Mouse (Mus musculus) heart, embryonic 12.5 days (tissue): ENCODE measurements around the gene Cbarp. TPM values are rescaled to one million over a fixed set of nuclear protein-coding genes. Genes with fewer than 3 reads are reported as not detected.
"Not testable (repeated sequence)": the region's sequence is repeated elsewhere in the genome, so short reads cannot be mapped to it uniquely, and the experiment has no call there.

Experiments used
- ATAC-seq: fragments of 200-750 bp; cut with Nextera tagmentation; 2 replicates; pipeline ENCODE4 v1.8.0; 2017; ENCODE audit warnings: moderate TSS enrichment, moderate library complexity; ENCODE audit not compliant: insufficient number of reproducible peaks, low FRiP score
- H3K27ac ChIP-seq: fragments of 300-500 bp; sonication (generic); 2 replicates; pipeline ENCODE4 v1.5.1; 2016; ENCODE audit warnings: mild to moderate bottlenecking, moderate library complexity; ENCODE audit not compliant: poor library complexity, severe bottlenecking
- H3K27me3 ChIP-seq: fragments of 300-500 bp; sonication (generic); replicated peaks from 2 replicates; pipeline ENCODE4 v1.6.1; 2016; ENCODE audit warnings: mild to moderate bottlenecking, moderate library complexity
- H3K36me3 ChIP-seq: fragments of 300-500 bp; sonication (generic); 2 replicates; pipeline ENCODE4 v1.6.1; 2016; ENCODE audit warnings: mild to moderate bottlenecking, moderate library complexity
- H3K4me1 ChIP-seq: fragments of 300-500 bp; sonication (generic); replicated peaks from 2 replicates; pipeline ENCODE4 v1.6.1; 2016; ENCODE audit warnings: mild to moderate bottlenecking
- H3K4me2 ChIP-seq: fragments of 300-500 bp; sonication (generic); 2 replicates; pipeline ENCODE4 v1.6.1; 2016; ENCODE audit warnings: mild to moderate bottlenecking, moderate library complexity
- H3K4me3 ChIP-seq: fragments of 300-500 bp; sonication (generic); 2 replicates; pipeline ENCODE4 v1.5.1; 2016; ENCODE audit warnings: mild to moderate bottlenecking
- H3K9ac ChIP-seq: fragments of 300-500 bp; sonication (generic); 2 replicates; pipeline ENCODE4 v1.6.1; 2016; ENCODE audit warnings: mild to moderate bottlenecking, moderate library complexity
- H3K9me3 ChIP-seq: fragments of 300-500 bp; sonication (generic); replicated peaks from 2 replicates; pipeline ENCODE4 v1.6.1; 2016; ENCODE audit warnings: mild to moderate bottlenecking, moderate library complexity
- WGBS: fragments of 180-500 bp; shearing (Covaris S2); methylation state at CpG from one replicate; pipeline ENCODE4 v1.1.7; 2016; 5-methylcytosine and 5-hydroxymethylcytosine counted together
- polyA plus RNA-seq: library from polyadenylated mRNA; unstranded; fragments of >200 nt; fragmentation: Nextera tagmentation; extraction: Ambion mirVana; gene quantifications from 2 replicates; pipeline ENCODE4 v1.2.1, GENCODE M21; 2016

Cbarp gene
- polyA plus RNA-seq, 1 experiment from 2014 or later = 1.7 TPM

GRCm38 (mm10) chr10:80169651-80170050 is 29.0 kb upstream of the Cbarp start:
- no peak for ATAC-seq
- no peaks in the 10 kb centered on the region for H3K9me3 ChIP-seq
- no peak overlapping the region for H3K4me2 ChIP-seq
- peaks cover 28% of the 10 kb centered on the region for H3K36me3 ChIP-seq
- WGBS = 91% methylated on average over 7 of the region's 7 CpGs
- H3K4me3 ChIP-seq = no peak overlapping the region
- no peak overlapping the region for H3K9ac ChIP-seq
- H3K27me3 ChIP-seq = no peaks in the 10 kb centered on the region
- H3K27ac ChIP-seq = peak overlapping the region; percentile 21; the same call in 1 of the 2 replicates
- peaks cover 57% of the 10 kb centered on the region for H3K4me1 ChIP-seq

- Histone ChIP-seq H3K36me3 (peaks cover 28% of the 10 kb centered on the region), H3K9ac (peak overlapping the region; percentile 99), H3K4me3 (peak overlapping the region; percentile 97), H3K4me2 (peak overlapping the region; percentile 75), H3K27me3 (no peaks in the 10 kb centered on the region), H3K27ac (peak overlapping the region; percentile 100), H3K4me1 (peaks cover 63% of the 10 kb centered on the region), H3K9me3 (no peaks in the 10 kb centered on the region)
- ATAC-seq = no peak
- 67% methylated on average over 1 of the region's 1 CpGs for WGBS
Observed at GRCm38 (mm10) chr10:80169070-80169469, 28.4 kb upstream of the Cbarp start.

- H3K36me3 ChIP-seq = peaks cover 28% of the 10 kb centered on the region
- peak overlapping the region; percentile 75 for H3K4me2 ChIP-seq
- peaks cover 72% of the 10 kb centered on the region for H3K4me1 ChIP-seq
- H3K27me3 ChIP-seq = no peaks in the 10 kb centered on the region
- peak overlapping the region; percentile 97 for H3K4me3 ChIP-seq
- WGBS = under 1% methylated on average over 47 of the region's 48 CpGs
- ATAC-seq = peak; percentile 67
- H3K27ac ChIP-seq = peak overlapping the region; percentile 100
- H3K9me3 ChIP-seq = no peaks in the 10 kb centered on the region
- H3K9ac ChIP-seq = peak overlapping the region; percentile 99
Observed at GRCm38 (mm10) chr10:80168038-80168661, 27.5 kb upstream of the Cbarp start.

GRCm38 (mm10) chr10:80167460-80168037 is 26.9 kb upstream of the Cbarp start:
- under 1% methylated on average over 55 of the region's 55 CpGs for WGBS
- peak; percentile 92 for ATAC-seq
- H3K4me1 ChIP-seq = peaks cover 76% of the 10 kb centered on the region

GRCm38 (mm10) chr10:80166136-80166535 is 25.5 kb upstream of the Cbarp start:
- not testable (repeated sequence) for H3K9me3 ChIP-seq, ATAC-seq, H3K4me3 ChIP-seq, H3K27me3 ChIP-seq
- H3K36me3 ChIP-seq = peaks cover 15% of the 10 kb centered on the region
- peak overlapping the region; percentile 100 for H3K27ac ChIP-seq
- peaks cover 76% of the 10 kb centered on the region for H3K4me1 ChIP-seq
- peak overlapping the region; percentile 51 for H3K9ac ChIP-seq
- H3K4me2 ChIP-seq = peak overlapping the region; percentile 75
- WGBS = 77% methylated on average over 4 of the region's 4 CpGs

More at GRCm38 (mm10) chr10:80167460-80168037, 26.9 kb upstream of the Cbarp start:
- H3K4me2 ChIP-seq = peak overlapping the region; percentile 75
- no peaks in the 10 kb centered on the region for H3K27me3 ChIP-seq
- peaks cover 28% of the 10 kb centered on the region for H3K36me3 ChIP-seq
- no peaks in the 10 kb centered on the region for H3K9me3 ChIP-seq
- H3K27ac ChIP-seq = peak overlapping the region; percentile 100
- peak overlapping the region; percentile 99 for H3K9ac ChIP-seq
- peak overlapping the region; percentile 97 for H3K4me3 ChIP-seq

GRCm38 (mm10) chr10:80165392-80166128 is 24.9 kb upstream of the Cbarp start, which contains the start of gene Cirbp:
TSS of gene Cirbp (plus strand) at chr10:80165985.
- 10% methylated on average over 20 of the region's 20 CpGs for WGBS
- Histone ChIP-seq H3K4me2 (peak within 1 kb of the TSS; percentile 75), H3K9me3 (no peaks in the 10 kb centered on the region), H3K4me3 (peak within 1 kb of the TSS; percentile 38), H3K27me3 (no peaks in the 10 kb centered on the region), H3K4me1 (peaks cover 80% of the 10 kb centered on the region), H3K36me3 (peaks cover 10% of the 10 kb centered on the region), H3K27ac (peak within 1 kb of the TSS; percentile 100), H3K9ac (peak within 1 kb of the TSS; percentile 62)
- ATAC-seq = no peak

GRCm38 (mm10) chr10:80164998-80165344 is 24.3 kb upstream of the Cbarp start:
- ATAC-seq = peak; percentile 30
- no peaks in the 10 kb centered on the region for H3K27me3 ChIP-seq
- WGBS = 0% methylated on average over 17 of the region's 17 CpGs

GRCm38 (mm10) chr10:80164161-80164997 is 23.7 kb upstream of the Cbarp start:
- 8% methylated on average over 44 of the region's 44 CpGs for WGBS
- no peak for ATAC-seq
- H3K36me3 ChIP-seq = no peaks in the 10 kb centered on the region; the same call in 1 of the 2 replicates

More at GRCm38 (mm10) chr10:80164998-80165344, 24.3 kb upstream of the Cbarp start:
- peaks cover 81% of the 10 kb centered on the region for H3K4me1 ChIP-seq
- peak overlapping the region; percentile 97 for H3K27ac ChIP-seq
- peak overlapping the region; percentile 62 for H3K9ac ChIP-seq
- peaks cover 4% of the 10 kb centered on the region for H3K36me3 ChIP-seq
- H3K4me3 ChIP-seq = peak overlapping the region; percentile 38
- H3K4me2 ChIP-seq = peak overlapping the region; percentile 75
- H3K9me3 ChIP-seq = no peaks in the 10 kb centered on the region

GRCm38 (mm10) chr10:80163721-80164120 is 23.1 kb upstream of the Cbarp start:
- H3K4me1 ChIP-seq = peaks cover 79% of the 10 kb centered on the region
- no peaks in the 10 kb centered on the region for H3K9me3 ChIP-seq
- no peaks in the 10 kb centered on the region for H3K27me3 ChIP-seq
- H3K36me3 ChIP-seq = 0 out of 2 replicates have a peak, but pooled peaks cover under 1% of the 10 kb centered on the region
- H3K9ac ChIP-seq = peak overlapping the region; percentile 62
- no peak for ATAC-seq
- H3K27ac ChIP-seq = peak overlapping the region; percentile 97
- H3K4me3 ChIP-seq = no peak overlapping the region
- H3K4me2 ChIP-seq = peak overlapping the region; percentile 75
- WGBS = 36% methylated on average over 8 of the region's 8 CpGs

More at GRCm38 (mm10) chr10:80164161-80164997, 23.7 kb upstream of the Cbarp start:
- peaks cover 79% of the 10 kb centered on the region for H3K4me1 ChIP-seq
- H3K27ac ChIP-seq = peak overlapping the region; percentile 97
- peak overlapping the region; percentile 75 for H3K4me2 ChIP-seq
- H3K27me3 ChIP-seq = no peaks in the 10 kb centered on the region
- peak overlapping the region; percentile 62 for H3K9ac ChIP-seq
- no peaks in the 10 kb centered on the region for H3K9me3 ChIP-seq
- peak overlapping the region; percentile 38 for H3K4me3 ChIP-seq

GRCm38 (mm10) chr10:80162716-80163299 is 22.2 kb upstream of the Cbarp start:
- peak overlapping the region; percentile 97 for H3K27ac ChIP-seq
- H3K27me3 ChIP-seq = no peaks in the 10 kb centered on the region
- 74% methylated on average over 6 of the region's 6 CpGs for WGBS
- no peak overlapping the region for H3K4me3 ChIP-seq
- 0 out of 2 replicates have a peak, but pooled peaks cover 2% of the 10 kb centered on the region for H3K36me3 ChIP-seq
- H3K4me1 ChIP-seq = peaks cover 85% of the 10 kb centered on the region
- peak overlapping the region; percentile 78 for H3K9ac ChIP-seq
- no peak overlapping the region for H3K4me2 ChIP-seq
- no peak for ATAC-seq
- H3K9me3 ChIP-seq = no peaks in the 10 kb centered on the region
